Mouse (Mus musculus) forelimb bud, embryonic 11.5 days (tissue): ENCODE measurements around the gene Ermap.

ENCODE experiments used
- DNase-seq: peaks from one replicate; pipeline ENCODE4 v3.0.0-alpha.2; 2012; ENCODE audit warnings: low read depth, low spot score

The Ermap gene

DNA sequence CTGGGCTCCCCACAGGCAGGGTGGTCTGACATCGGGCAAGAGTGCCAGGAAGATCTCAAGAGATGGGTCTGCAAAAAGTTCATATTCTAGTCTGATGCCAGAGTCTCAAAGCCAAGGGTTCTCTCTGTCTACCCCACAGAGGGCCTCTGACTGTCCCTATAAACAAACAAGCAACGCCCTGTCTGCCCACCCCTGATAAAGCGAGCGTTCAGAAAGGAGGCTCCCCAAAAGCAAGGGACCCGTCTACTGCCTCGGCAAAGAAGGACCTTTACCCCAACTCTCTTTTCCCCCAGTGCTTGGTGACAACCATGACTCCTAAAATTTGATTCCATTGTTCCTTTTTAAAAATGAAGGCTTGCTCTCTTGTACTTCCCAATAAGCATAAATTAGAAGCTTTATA, at the start of gene Ermap:
Gene Ermap, minus strand, starts transcription at position 148 of the 400 bp plus-strand sequence.
- DNase-seq: no peak

DNA sequence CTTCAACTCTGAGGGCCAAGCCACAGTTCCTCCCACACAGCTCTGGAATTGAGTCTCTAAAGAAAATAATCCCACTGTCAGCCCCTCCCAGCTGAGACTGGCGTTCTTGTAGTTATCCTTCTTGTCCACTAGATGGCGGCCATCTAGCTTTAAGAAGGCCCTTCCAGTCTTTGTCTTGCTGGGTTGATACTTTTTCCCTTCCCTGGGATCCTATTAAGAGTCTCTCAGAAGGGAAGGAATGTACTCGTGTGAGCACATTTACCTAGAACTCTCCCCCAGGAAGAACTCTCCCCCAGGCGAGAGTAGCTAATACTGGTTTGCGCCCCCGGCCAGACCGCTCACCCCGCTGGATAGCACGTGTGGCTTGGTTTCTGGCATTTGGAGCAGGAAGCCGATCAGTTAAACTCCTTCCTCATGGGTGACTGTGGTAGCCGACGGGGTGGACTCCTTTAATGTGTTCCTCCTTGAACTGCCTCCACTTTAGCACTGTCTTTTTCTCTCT, 49.4 kb upstream of the Ermap start:
- DNase-seq: peak; percentile 76

DNA sequence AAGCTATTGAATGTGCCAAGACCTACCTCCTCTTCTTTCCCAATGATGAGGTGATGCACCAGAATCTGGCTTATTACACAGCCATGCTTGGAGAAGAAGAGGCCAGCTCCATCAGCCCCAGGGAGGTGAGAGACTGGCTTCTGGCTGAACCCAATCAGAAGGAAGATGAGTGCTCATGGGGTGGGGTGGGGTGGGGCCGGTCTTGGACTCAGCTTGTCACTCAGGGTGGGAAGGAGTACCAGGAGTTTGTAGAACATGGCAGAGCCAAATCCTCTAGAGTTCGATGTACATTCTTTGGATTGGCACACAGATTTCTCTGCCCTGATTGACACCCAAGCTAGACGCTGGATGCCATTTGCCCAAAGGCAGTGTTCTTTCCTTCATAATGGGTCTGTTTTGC, 48.9 kb upstream of the Ermap start:
- no peak for DNase-seq

DNA sequence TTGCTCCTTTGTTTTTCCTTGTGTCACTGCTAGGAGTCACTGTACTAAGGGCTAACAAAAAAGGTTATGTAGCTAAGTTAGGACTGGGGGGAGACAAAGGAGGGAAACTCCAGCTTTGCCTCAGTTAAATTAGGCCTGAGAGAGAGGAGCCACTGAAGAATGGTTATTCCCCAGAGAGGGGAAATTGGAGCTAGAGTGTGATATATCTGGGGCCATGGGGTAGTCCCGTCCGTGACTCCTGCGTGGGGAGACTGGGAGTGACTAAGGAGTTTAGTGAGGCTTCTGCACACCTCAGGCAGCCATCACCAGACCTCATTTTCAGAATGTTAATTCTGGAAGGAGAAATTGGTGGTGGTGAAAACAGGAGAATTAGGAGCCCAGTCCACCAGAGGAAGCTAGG, 44.5 kb upstream of the Ermap start:
- DNase-seq: no peak

DNA sequence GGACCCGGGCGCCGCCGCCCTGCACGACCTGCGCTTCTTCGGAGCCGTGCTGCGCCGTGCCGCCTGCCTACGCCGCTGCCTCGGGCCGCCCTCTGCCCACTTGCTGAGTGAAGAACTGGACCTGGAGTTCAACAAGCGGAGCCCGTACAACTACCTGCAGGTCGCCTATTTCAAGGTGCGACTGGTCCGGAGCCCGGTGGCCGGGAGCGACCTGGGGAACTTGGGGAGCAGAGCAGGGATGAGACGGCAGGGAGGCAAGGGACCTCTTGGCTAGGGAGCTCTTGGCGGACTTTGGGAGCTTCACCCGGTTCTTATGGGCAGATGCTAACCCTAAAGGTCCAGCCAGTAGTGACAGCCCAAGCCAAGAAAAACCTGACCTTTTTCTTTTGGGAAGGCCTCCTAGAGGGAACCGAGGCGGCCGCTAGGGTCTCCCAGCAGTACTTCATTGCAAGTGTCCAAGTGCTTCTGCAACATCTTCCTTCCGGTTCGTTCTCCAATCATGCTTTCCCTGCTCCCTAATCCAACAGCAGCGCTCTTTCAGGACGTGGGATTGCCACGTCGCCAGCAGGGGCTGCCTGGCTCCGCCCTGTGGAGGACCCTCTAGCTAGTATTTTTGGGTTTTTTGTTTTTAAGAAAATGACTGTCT, 43.6 kb upstream of the Ermap start:
- peak; percentile 79 for DNase-seq

DNA sequence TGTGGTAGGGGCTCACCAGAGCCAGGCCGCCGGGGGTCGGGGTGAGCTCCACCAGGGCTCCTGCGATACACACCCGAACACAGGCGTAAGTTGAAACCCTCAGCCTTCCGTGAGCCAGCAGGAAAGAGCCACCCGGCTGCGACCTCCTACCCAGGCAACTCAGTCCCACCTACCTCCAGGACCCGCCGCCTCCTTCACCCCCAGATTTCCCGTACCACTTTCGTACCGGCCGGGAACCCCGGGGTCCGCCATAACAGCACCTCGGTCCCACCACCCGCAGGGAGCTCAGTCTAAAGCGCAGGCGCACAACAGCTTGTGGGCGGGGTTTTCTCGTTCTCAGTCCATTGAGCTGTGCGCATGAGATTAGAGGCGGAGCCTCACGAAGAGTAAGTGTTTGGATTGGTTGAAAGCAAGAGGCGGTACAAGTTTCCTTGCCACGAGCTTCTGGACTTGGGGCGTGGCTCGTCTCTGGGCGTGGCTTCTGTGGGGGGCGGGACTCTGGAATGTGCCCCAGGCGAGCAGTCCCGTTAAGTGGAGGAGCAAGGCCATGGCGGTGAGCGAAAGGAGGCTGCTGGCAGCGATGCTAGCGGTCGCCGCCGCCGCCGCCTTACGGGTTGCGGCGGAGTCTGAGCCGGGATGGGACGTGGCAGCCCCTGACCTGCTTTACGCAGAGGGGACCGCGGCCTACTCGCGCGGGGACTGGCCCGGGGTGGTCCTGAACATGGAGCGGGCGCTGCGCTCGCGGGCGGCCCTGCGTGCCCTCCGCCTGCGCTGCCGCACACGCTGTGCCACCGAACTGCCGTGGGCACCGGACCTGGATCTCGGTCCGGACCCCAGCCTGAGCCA, 42.8 kb upstream of the Ermap start, which contains the start of the genes AU022252 and P3h1:
Gene AU022252, minus strand, starts transcription at position 303 of the 846 bp plus-strand sequence.
Gene P3h1, plus strand, starts transcription at position 506 of the 846 bp plus-strand sequence.
- DNase-seq: peak; percentile 99

DNA sequence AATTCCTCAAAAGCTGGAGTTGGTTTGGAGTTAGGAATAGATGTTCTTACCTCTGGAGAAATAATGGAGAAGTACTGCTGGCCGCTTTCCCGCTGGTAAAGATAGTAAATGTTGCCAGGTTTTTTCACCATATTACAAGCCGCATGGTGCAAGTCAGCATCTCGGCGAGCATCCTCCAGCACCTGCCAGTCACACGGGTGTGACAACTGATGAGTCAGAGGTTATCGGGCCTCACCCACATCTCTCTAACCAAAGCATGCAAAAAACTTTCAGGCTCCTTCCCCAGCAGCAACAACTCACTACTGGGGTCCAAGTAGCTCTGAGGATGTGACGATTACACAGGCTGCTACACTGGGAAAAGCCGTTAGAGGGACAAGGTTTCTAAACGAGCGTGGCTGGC, 36.9 kb upstream of the Ermap start:
- no peak for DNase-seq

DNA sequence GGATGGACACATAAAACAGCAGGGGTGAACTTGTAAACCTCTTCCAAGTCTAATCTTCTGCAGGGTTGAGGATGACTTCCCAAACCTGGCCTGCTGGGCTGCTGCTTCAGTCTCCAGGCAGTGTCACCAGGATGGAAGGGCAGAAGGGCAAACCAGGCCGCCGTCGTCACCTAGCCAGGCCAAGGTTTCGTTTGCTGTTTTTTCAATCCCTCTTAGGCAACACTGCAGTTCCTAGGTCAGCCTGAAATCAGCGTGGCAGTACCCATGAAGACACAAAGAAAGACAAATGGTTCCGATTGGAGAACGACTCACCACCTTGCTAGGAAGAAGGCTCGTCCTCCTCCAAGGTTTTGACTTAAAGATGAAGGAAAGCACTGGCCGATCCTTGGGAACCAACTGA, 35.9 kb upstream of the Ermap start:
- DNase-seq: no peak

DNA sequence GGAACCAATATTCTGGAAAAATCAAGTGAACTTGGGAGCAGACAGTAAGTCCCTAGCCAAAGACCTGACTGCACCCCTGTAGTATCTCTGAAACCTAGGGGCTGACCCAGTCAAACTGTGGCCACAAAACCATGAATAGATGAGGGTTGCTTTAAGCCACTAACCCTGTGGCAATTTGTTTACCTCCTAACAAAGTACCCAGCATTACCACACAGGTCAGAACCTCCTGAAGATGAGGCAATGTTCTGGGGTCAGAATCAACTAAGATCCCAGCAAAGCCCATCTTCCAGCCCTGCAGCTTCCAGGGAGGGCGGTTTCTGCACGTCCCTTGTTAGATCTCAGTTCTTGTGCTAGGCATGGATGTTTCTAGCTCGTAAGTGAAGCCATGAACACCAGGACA, 34.7 kb upstream of the Ermap start:
- DNase-seq: no peak

DNA sequence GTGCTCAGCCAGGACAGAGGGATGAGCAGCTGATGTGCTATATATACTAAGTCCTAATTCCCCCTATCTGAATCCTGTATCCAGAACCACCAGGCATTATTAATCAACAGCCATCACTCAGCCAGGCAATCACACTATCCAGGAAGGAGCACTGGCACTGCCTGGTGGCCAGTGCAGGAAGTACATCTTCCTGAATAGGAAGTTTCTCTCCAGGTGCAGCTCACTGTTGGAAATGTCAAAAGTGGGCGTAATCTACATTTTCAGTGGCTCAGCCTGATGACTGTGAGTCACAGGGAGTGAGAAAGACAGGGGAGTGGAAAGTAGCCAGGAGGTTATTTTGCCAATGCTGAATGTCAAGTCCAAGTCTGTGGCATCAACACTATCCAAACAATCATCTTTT, 33.9 kb upstream of the Ermap start:
- no peak for DNase-seq

DNA sequence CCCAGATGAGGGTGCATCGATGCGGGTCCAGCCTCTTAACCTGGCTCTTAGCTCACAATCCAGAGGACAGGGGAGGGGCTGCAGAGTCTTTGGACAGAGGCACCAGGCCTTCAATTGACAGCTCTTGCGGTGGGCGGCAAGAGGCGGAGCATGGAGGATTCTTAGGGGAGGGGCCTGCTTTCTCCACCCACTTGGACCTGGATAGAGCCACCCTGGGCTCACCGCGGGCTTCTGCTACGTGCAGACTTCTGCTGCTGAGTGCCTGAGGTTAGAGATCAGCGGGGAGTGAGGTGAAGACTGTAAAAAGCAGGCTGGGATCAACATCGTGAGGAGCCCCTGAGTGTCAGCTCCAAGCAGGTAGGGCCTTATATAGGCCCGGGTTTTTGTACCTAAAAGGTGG, 28.4 kb upstream of the Ermap start, which contains the start of gene Tmem269:
Gene Tmem269, minus strand, starts transcription at position 49 of the 400 bp plus-strand sequence.
- DNase-seq: no peak

DNA sequence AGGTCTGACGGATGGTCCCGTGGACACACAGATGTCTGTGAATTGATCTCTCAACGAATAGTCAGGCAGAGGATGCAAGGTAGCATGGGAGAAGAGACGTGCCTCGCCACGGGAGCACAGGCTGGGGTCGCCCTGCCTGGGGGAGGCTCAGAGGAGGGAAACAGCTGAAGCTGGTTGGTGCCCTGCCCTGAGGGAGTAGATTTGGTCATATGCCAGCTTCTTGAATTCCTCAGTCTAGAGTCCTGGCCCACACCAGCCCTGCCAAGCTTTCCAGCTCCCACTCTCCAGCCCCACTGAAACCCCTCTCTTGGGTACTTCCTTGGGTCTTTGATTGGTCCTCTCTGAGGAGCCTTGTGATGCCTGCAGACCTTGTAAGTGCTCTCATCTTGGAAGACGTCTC, 26.9 kb upstream of the Ermap start:
- no peak for DNase-seq

DNA sequence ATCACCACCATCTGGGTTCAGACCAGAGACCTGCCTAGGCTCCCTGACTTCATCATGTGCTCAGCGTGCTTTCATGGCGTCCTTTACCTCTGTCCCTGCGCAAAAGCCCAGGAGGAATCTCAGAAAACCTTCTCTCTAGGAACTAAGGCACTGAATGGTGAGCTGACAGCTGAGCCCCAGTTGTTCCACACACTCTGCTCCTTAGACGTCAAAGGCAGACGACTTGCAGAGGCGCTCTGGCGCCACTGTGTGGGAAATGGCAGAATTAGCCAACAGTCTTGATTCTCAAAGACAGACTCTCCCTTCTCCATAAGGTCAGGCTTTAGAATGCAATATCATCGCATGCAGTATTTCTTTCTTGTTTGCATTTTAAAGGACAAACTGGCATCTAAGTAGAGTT, 14.9 kb upstream of the Ermap start:
- DNase-seq: peak; percentile 67

DNA sequence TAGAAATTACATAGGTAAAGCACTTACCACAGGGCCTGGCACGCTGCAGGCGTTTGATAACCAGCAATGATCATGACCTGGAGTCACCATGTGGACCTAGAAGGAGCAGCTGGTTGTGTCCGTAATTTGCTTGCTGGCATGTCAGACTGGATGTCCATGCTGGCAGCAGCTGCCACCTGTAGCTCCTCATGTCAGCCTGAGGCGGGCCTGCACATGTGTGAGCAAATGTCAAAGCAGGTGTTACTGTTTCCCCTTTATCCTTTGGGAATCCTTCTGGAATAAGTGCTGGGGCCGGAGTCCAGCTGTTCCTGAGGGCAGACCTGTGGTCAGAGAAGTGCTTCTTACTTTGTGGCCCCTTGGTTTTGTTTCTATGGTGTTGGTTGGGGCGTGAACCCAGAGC, 8.3 kb upstream of the Ermap start:
- DNase-seq: no peak

DNA sequence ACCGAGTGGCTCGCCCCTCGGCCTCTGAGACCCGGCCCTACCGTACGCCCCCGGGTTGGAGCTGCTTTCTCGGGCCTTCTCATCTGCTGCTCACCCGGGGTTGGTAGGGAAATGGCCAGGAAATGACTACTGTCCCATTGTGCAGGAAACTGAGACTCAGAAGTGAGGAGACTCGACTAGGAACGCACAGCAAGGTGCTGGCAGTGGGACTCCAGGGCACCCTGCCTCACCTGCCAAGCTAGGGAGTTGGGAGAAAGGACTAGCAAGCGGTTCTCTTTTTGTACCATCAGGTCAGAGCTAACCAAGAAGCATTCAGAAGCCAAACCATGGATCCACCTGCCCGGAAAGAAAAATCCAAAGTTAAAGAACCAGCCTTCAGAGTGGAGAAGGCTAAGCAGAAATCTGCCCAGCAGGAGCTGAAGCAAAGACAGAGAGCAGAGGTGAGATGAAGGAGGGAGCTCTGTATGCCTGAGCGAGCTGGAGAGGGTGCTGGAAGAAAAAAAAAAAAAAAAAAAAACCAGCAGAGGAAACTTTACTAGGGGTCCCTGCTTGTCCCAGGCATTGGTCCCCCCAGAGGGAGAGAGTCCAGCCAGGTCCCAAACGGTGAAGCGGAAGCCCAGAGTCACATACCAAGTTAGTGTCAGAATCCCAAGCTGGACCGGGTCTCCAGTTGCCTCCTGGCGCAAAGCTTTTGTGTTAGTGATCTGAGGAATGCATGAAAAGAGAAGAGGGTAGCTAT, 5.9 kb upstream of the Ermap start:
- DNase-seq: no peak

DNA sequence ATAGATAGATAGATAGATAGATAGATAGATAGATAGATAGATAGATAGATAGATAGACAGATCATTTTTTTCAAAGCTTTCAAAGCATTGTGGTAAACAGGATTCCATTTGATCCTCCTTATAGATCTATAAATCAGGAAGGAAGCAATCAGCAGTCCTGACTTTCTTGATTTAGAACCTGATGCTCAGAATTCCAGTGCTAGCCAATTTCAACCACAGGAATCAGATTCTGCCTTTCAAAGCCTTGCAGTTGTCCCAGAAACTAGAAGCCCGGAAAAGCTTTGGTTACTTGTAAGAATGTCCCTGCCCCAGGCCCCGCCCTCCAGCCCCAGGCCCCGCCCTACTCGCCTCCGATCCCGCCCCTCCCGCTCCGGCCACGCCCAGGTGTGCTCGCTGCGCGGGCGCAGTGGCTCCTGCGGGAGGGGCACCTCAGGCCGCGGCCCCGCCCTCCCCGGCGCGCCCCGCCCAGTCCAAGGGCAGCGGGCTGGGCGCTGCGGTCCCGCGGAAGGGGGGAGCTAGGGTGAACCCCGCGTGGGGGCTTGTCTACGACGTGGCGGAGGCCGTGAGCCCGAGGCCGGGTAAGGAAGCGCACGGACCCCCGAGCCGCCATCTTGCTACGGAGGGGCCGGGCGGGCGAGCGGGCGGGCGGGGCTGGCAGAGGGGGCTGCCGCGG, 5.2 kb upstream of the Ermap start, which contains the start of gene Svbp:
Gene Svbp, plus strand, starts transcription at position 398 of the 673 bp plus-strand sequence.
- peak; percentile 79 for DNase-seq

DNA sequence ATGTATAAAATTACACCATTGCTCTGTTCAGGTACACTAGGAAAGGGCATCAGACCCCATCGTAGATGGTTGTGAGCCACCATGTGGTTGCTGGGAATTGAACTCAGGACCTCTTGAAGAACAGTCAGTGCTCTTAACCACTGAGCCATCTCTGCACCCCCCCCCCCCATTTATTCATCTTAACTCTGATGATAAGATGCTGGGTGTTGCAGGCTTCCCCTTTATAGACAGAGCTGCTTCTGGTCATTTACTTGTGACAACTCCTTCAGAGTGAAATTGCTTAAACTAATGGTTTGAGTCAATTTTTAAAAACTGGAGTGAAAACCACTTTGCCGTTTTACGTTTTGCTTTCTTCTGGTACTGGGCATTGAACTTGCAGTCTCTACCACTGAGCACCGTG, 2.9 kb upstream of the Ermap start:
- no peak for DNase-seq

DNA sequence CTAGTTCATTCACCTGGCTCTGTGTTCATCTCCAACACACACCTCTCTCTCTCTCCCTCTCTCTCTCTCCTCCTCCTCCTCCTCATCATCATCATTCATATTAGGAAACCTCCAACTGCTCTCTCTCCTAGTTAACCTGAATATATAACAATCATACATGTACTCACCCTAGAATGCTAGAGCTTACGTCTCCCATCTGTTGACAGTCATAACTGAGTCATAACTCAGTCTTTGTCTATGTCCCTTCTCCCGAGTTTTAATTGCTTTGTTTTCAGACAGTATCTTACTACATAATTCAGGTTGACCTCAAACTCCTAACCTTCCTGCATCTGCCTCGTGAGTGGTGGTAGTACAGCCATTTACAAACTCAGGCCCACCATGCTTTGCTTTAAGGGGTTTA, 1.5 kb upstream of the Ermap start:
- no peak for DNase-seq

DNA sequence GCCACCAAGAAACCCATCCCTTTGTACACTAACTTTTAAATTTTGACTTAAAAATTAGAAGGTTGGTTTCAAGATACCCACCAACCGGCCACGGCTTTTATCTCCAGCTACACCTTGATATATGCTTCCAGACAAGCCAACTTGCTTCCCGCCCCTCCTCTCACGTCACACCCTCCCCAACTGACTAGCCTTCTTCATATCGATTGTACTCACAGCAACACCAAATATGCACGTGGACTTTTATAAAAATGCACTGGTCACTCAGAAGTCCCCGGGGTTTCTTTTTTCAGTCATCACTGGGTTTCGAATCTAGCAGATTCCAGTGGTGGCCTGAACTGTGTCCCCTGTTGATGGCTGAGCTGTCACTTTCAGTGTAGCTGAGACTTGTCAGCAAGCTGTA, 807 bp upstream of the Ermap start:
- DNase-seq: no peak

DNA sequence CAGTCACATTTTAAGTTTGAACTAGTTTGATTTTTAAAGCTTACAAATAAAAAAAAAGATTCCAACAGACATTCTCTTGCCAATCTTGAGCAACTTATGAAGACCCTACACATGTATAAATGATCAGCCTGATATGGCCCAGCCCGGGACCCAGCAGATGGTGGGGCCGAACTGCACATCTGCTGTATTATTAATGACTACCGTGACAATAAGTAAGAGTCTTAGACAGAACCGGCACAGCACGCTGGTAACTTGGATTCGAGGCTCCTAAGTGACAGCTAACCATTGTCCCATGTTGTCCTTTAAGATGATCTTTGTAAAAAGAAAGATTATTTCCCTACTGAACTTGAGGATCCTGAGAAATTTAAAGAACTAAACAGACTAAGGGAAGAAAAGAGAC, 419 bp downstream of the Ermap start:
- DNase-seq: no peak

DNA sequence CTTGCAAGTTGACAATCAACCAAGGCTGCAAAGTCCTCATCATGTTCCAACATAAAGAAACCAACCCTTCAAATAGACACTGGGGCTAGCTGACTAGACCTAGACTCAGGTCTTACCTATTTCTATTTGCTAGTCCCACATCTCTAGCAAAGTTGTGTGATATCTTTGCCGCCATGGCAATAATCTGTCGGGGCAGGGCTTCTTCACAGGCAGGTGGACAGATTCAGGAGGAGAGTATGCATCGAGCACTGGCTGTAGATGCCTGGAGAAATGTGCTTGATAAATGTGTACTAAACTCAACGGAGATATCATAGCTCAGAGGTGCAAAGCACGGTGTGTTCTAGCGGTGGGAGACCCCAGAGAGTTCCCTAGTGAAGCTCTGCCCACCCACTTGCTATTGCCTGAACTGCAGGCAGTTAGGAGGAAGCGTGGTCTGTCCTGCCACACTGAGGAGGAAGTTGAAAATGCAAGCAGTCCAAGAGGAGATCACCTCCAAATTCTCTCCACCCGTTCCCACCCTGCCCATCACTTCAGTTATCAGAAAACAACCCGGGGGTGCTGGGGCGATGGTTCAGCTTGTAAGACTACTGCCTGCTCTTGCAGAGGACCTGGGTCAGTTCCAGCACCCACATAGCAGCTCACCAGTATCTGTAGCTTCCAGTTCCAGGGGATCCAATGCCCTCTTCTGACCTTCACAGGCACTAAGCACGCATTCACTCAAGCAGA, 1.6 kb downstream of the Ermap start:
- no peak for DNase-seq
